Mouse (Mus musculus): Measurements from ENCODE around the gene Acacb. TPM values are rescaled to one million over a fixed set of nuclear protein-coding genes. Genes with fewer than 3 reads are reported as not detected.

Acacb gene
- polyA plus RNA-seq (2016; fragmentation: Nextera tagmentation; extraction: Ambion mirVana) = 1.8 TPM in 2 replicates

DNA sequence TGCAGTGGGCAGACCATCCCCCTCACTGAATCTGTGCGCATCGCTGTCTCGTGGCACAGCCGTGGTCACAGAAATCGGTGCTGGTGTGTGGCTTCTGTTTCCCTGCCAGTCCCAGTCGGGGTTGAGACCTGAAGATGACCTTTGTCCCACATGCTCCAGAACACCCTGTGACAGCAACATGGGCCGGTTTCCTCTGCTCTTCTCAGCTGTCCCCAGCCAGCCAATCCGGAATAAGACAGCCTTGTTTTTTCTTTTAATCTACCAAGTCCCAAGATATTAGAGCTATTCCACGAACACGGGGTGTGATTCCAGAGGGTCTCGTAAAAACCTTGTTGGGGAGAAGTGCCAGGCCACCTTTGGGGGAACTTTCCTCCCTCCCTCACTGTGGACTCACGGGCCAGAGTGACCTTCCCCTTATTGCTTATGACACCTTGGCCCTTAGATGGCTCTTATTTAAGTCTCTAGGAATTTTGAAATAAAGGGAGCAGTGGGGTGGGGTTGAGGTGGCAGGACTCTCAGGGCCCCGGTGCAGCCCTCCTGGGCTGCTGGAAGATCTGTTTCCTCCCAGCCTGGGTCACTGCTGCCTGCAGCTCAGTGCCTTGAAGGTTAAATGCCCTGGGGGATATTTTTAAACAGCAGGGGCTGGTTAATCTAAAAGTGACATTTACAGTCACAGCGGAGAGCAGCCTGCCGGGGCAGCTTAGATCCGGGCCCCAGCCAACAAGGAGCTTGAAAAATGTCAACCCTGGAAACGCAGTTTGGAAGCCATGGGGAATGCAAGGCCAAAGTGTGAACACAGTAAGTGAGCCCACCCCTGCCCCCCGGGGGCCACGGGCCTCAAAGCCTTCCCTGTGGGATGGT lies at the start of gene Acacb:
TSS of gene Acacb (plus strand) at position 508 of the 861 bp plus-strand sequence.
- Histone ChIP-seq H3K4me1 (replicated peaks) (peaks cover 25% of the 10 kb centered on the region), H3K4me3 (no peak within 1 kb of the TSS), H3K36me3 (no peaks in the 10 kb centered on the region), H3K27me3 (ENCODE audit: insufficient read depth, poor library complexity, severe bottlenecking) (no peaks in the 10 kb centered on the region), H3K9me3 (no peaks in the 10 kb centered on the region), H3K27ac (peak within 1 kb of the TSS; percentile 12; the same call in 1 of the 2 replicates)
- WGBS = 39% methylated on average over 19 of the region's 19 CpGs
- no peak for DNase-seq (ENCODE audit: low spot score)

DNA sequence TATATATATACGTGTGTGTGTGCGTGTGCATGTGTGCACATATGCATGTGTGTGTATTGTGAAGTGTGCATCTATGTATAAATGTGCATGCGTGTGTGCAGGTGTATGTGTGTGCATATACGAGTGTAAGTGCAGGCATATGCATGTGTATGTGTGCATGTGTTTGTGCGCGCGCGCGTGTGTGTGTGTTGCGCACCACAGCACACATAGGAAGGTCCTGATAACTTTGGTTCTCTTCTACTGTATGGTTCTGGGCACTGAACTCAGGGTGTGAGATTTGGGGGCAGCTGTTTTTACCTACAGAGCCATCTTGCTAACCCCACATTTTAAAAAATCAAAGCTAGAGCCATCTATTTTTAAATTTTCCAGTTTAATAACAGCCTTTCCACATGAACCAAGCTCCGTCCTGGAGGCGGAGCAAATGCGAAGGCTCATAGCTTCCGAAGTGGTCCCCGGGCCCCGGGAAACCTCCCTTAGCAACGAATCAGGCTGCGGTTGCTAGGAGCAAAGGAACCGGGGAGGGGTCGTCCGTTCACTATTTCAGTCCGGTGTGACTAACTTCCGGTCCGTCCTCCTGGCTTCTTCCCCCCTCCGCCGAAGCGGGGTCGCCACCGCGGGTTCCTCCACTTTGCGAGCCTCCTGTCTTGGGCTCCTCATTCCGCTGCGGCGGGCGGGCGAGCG lies 46.5 kb upstream of the Acacb start:
- Histone ChIP-seq H3K27me3 (ENCODE audit: insufficient read depth, poor library complexity, severe bottlenecking) (no peaks in the 10 kb centered on the region), H3K4me3 (peak overlapping the region; percentile 95), H3K9me3 (no peaks in the 10 kb centered on the region), H3K36me3 (peaks cover 25% of the 10 kb centered on the region), H3K27ac (peak overlapping the region; percentile 94), H3K4me1 (replicated peaks) (peaks cover 18% of the 10 kb centered on the region)
- 6% methylated on average over 37 of the region's 37 CpGs for WGBS
- DNase-seq (ENCODE audit: low spot score) = peak; percentile 93

DNA sequence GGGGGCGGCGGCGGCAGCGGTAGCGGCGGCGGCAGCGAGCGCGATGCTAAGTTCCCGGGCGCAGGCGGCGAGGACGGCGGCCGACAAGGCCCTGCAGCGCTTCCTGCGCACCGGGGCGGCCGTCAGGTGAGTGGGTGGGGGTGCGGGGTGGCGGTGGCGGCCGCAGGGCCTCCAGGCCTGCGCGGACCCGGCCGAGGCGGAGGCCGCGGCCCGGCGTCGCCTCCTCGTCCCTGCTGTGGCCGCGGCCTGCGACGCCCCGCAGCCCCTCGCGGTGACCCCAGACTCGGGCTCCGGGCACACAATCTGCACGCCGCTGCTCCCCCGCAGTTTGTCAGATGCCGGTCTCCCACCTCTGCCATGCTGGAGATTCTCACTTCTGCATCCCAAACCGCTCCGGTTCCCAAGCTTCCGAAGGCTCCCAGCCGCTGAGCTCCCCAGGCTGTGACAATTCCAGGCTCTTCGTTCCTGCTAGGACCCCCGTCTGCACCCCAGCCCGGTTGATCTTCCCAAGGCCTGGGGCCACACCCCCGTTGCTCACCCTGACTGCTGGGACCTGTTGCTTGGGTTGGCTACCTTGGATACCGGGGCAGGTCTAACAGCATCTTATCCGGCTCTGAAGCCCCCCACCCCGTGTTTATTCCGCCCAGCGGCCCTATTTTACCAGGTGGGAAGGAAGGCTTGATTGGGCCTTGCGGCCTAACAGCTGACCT lies 45.8 kb upstream of the Acacb start:
- Histone ChIP-seq H3K4me3 (peak overlapping the region; percentile 95), H3K4me1 (replicated peaks) (peaks cover 18% of the 10 kb centered on the region), H3K27ac (peak overlapping the region; percentile 94), H3K27me3 (ENCODE audit: insufficient read depth, poor library complexity, severe bottlenecking) (no peaks in the 10 kb centered on the region), H3K36me3 (peaks cover 32% of the 10 kb centered on the region), H3K9me3 (no peaks in the 10 kb centered on the region)
- 2% methylated on average over 64 of the region's 64 CpGs for WGBS
- no peak for DNase-seq (ENCODE audit: low spot score)

DNA sequence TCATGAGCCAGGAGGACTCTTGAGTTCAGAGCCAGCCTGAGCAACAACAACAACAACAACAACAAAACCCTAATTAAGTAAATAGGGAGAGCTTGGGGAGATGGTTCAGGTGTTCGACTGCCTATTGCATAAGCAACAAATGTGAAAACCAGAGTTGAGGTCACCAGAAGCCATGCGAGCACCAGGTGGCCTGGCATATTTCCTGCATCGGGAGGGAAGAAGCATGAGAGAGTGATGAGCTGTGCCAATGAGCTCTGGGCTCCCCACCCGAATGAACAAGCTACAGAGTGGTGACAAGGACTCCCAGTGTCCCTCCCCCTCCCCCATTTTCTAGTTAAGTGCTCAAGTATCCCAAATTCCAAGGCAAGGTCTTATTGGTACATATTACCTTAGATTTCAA lies 44.5 kb upstream of the Acacb start:
- Histone ChIP-seq H3K9me3 (no peaks in the 10 kb centered on the region), H3K4me3 (no peak overlapping the region), H3K27me3 (ENCODE audit: insufficient read depth, poor library complexity, severe bottlenecking) (no peaks in the 10 kb centered on the region), H3K4me1 (replicated peaks) (peaks cover 18% of the 10 kb centered on the region), H3K27ac (no peak overlapping the region), H3K36me3 (peaks cover 45% of the 10 kb centered on the region)
- 87% methylated on average over 4 of the region's 4 CpGs for WGBS
- no peak for DNase-seq (ENCODE audit: low spot score)

DNA sequence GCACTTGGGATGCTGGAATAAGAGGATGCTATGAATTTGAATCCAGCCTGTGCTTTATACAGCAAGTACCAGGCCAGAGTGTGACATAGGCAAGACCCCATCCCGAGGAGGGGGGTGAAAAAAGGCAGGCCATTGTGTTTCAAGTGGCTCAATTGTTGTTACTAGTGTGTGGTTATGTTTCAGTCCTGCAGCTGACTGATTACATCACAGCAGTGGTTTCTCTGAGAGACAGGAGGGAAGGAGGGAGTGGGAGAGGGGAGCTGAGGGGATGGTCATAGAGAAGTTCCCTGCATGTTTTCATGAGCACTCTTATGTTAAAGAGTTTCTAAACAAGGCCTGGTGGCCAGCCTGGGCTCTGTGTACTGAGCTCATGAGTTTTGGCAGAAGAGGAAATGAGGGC lies 43.5 kb upstream of the Acacb start:
- H3K27ac ChIP-seq = no peak overlapping the region
- no peaks in the 10 kb centered on the region for H3K27me3 ChIP-seq (ENCODE audit: insufficient read depth, poor library complexity, severe bottlenecking)
- peaks cover 54% of the 10 kb centered on the region for H3K36me3 ChIP-seq
- no peak overlapping the region for H3K4me3 ChIP-seq
- WGBS = 88% methylated on average over 1 of the region's 1 CpGs
- peaks cover 18% of the 10 kb centered on the region for H3K4me1 ChIP-seq (replicated peaks)
- H3K9me3 ChIP-seq = no peaks in the 10 kb centered on the region
- no peak for DNase-seq (ENCODE audit: low spot score)

DNA sequence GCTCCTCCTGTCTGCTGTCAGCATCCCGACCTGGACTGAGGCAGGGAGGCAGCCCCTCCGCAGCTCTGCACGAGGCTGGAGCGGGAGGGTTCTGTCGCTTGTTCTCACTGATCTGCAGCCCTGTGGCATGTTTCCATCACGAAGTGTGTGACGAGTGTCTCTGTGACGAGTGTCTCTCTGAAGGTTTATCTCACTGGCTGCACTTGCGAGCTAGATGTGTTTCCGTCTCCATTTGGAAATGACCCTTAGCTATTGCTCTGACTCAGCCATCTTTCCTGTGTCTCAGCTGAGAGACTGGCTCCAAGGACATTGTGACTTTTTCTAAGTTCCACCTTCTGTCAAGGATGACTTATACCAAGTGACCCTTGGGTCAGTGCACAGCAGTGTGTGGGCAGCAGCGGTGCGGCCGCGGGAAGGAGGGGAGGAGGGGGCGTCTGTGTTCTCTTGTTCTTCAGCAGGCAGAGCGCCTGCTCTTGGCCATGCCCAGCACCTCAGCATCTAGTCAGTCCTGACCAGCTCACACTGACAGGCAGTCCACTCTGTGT lies 39.9 kb upstream of the Acacb start:
- H3K36me3 ChIP-seq = peaks cover 91% of the 10 kb centered on the region

DNA sequence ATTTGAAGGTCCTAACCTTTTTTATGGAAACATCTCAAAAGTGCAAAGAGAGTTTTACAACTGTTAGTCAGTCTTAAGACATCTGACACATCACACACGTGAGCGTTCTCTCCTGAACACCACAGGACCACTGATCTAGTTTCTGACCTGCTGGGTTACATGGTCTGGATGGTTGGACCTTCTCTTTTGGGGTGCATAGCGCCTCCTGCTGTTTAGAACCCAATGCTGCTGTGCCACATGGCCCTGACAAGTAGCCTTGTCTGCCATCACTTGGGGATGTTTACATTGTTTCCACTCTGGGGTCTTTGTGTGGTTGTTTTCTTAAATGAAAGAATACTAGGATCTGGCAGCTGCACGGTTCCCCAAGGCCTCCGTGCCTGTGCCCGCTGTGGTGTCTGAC lies 33.0 kb upstream of the Acacb start:
- WGBS = 86% methylated on average over 6 of the region's 6 CpGs
- H3K36me3 ChIP-seq = peaks cover 98% of the 10 kb centered on the region
- no peak for DNase-seq (ENCODE audit: low spot score)

More for the DNA sequence above, 39.9 kb upstream of the Acacb start:
- peaks cover 2% of the 10 kb centered on the region for H3K4me1 ChIP-seq (replicated peaks)
- 83% methylated on average over 16 of the region's 16 CpGs for WGBS
- no peaks in the 10 kb centered on the region for H3K27me3 ChIP-seq (ENCODE audit: insufficient read depth, poor library complexity, severe bottlenecking)
- no peaks in the 10 kb centered on the region for H3K9me3 ChIP-seq
- H3K27ac ChIP-seq = no peak overlapping the region
- DNase-seq (ENCODE audit: low spot score) = no peak
- H3K4me3 ChIP-seq = no peak overlapping the region

DNA sequence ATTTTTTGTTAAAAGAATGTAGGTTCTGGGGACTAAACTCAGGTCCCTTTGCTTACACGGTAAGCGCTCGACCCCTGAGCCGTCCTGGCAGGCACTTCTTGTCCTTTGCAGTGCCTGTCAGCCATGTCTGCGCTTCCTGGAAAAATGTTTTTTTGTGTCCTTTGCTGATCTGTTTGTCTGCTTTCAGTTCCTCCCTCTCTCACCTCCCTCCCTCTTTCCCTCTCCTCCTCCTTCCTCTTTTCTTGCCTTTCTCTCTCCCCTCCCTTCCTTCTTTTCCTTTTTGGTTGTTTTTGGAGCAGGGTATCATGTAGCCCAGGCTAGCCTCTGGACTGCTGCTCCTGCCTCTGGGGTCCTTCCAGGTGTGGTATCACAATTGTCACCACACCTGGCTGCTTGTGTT lies 31.3 kb upstream of the Acacb start:
- WGBS = 91% methylated on average over 5 of the region's 5 CpGs
- Histone ChIP-seq H3K36me3 (peaks cover 98% of the 10 kb centered on the region), H3K27ac (no peak overlapping the region), H3K27me3 (ENCODE audit: insufficient read depth, poor library complexity, severe bottlenecking) (no peaks in the 10 kb centered on the region), H3K4me1 (replicated peaks) (no peaks in the 10 kb centered on the region), H3K4me3 (no peak overlapping the region), H3K9me3 (no peaks in the 10 kb centered on the region)
- no peak for DNase-seq (ENCODE audit: low spot score)

More for the DNA sequence above, 33.0 kb upstream of the Acacb start:
- Histone ChIP-seq H3K9me3 (no peaks in the 10 kb centered on the region), H3K27ac (no peak overlapping the region), H3K4me3 (no peak overlapping the region), H3K27me3 (ENCODE audit: insufficient read depth, poor library complexity, severe bottlenecking) (no peaks in the 10 kb centered on the region), H3K4me1 (replicated peaks) (no peaks in the 10 kb centered on the region)

DNA sequence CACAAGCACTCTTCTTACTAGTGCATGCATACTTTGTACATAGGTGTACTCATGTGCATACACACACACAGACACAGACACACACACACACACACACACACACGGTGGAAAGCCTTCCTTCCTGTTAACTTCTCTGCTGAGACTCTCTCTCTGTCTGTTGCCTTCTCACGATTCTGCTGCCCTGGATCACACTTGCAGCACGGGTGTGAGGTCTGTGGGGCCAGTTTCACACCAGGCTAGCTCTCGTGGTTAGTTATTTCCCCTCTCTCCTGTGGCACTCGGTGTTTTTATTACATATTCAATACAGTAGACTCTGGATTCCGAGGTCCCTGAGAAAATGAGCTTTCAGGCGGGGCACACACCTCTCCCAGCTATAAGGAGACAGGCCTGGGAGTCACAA lies 29.7 kb upstream of the Acacb start:
- H3K4me3 ChIP-seq = no peak overlapping the region
- H3K4me1 ChIP-seq (replicated peaks) = no peaks in the 10 kb centered on the region
- DNase-seq (ENCODE audit: low spot score) = no peak
- H3K27ac ChIP-seq = no peak overlapping the region
- peaks cover 98% of the 10 kb centered on the region for H3K36me3 ChIP-seq
- H3K9me3 ChIP-seq = no peaks in the 10 kb centered on the region
- 89% methylated on average over 7 of the region's 7 CpGs for WGBS
- H3K27me3 ChIP-seq (ENCODE audit: insufficient read depth, poor library complexity, severe bottlenecking) = no peaks in the 10 kb centered on the region

DNA sequence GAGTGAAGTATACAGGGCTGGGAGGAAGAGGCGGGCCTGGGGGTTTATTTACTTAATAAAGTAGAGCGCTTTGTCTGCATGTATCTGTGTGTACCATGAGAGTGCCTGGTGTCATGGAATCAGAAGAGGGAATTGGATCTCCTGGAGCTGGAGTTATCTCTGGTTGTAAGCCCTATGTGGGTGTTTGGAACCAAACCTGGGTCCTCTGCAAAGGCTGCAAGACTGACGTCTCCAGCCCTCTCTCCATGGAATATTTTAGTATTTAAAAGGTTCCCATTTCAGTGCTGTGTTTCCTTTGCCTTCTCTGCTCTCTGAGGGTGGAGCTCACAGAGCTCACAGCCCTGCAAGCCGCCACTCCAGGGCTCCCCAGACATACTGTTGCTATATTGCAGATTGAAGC lies 26.5 kb upstream of the Acacb start:
- no peak for DNase-seq (ENCODE audit: low spot score)
- H3K4me3 ChIP-seq = no peak overlapping the region
- no peak overlapping the region for H3K27ac ChIP-seq
- H3K27me3 ChIP-seq (ENCODE audit: insufficient read depth, poor library complexity, severe bottlenecking) = no peaks in the 10 kb centered on the region
- H3K36me3 ChIP-seq = peaks cover 98% of the 10 kb centered on the region
- H3K9me3 ChIP-seq = no peaks in the 10 kb centered on the region
- WGBS = 90% methylated on average over 4 of the region's 4 CpGs
- H3K4me1 ChIP-seq (replicated peaks) = no peaks in the 10 kb centered on the region

DNA sequence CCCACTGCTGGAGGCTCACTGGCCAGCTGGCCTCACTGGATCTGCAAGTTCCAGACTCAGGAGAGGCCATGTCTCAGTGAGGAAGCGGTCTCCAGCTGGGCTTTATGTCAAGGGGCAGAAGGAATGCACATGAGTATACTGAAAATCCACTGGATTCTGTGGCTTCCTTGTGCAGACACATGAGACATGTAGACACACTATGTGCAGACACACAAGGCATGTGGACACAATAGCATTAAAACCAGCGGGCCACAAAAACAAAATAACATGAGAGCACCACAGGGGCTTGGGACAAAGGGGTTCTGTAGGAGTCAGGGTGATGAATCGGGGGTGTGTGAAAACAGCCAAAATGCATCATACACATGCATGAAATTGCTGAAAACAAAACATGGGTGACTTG lies 20.3 kb upstream of the Acacb start:
- H3K27ac ChIP-seq = no peak overlapping the region

DNA sequence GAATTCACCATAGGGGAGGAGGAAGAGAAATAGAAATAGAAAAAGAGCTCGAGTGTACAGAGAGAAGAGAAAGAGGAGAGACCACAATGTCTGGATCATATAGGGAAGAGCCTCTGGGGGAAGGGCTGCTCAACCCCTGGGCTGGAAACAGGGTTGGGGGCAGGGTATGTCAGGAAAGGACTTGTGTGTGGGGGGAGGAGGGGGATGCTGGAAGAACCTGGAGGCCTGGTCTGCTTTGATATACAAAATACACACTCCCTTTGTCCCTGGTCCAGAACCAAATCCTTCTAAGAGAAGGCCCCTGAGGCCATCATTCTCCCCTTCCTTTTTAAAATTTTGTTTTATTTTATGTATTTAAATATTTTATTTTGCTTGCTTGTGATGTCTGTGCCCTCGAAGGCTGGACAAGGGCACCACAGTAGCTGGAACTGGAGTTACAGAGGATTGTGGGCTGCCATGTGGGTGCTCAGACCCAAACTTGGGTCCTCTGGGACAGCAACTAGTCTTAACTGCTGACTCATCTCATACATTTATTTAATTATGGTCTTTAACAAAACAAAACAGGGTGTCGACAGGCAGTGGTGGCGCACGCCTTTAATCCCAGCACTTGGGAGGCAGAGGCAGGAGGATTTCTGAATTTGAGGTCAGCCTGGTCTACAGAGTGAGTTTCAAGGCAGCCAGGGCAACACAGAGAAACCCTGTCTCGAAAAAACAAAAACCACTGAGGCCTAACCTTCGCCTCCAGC lies 19.7 kb upstream of the Acacb start:
- no peak for DNase-seq (ENCODE audit: low spot score)
- Histone ChIP-seq H3K9me3 (no peaks in the 10 kb centered on the region), H3K36me3 (peaks cover 43% of the 10 kb centered on the region), H3K4me3 (peak overlapping the region; percentile 76), H3K27me3 (ENCODE audit: insufficient read depth, poor library complexity, severe bottlenecking) (no peaks in the 10 kb centered on the region), H3K27ac (peak overlapping the region; percentile 92; the same call in 1 of the 2 replicates), H3K4me1 (replicated peaks) (peaks cover 34% of the 10 kb centered on the region)
- WGBS = 87% methylated on average over 7 of the region's 7 CpGs

More for the DNA sequence above, 20.3 kb upstream of the Acacb start:
- Histone ChIP-seq H3K4me3 (no peak overlapping the region), H3K4me1 (replicated peaks) (peaks cover 27% of the 10 kb centered on the region), H3K9me3 (no peaks in the 10 kb centered on the region), H3K36me3 (peaks cover 49% of the 10 kb centered on the region), H3K27me3 (ENCODE audit: insufficient read depth, poor library complexity, severe bottlenecking) (no peaks in the 10 kb centered on the region)
- DNase-seq (ENCODE audit: low spot score) = no peak
- WGBS = 90% methylated on average over 3 of the region's 3 CpGs

Data from hindbrain, embryonic 10.5 days (tissue).